ENCODE assay signal across 17 mouse cellular contexts in the genomic region with DNA sequence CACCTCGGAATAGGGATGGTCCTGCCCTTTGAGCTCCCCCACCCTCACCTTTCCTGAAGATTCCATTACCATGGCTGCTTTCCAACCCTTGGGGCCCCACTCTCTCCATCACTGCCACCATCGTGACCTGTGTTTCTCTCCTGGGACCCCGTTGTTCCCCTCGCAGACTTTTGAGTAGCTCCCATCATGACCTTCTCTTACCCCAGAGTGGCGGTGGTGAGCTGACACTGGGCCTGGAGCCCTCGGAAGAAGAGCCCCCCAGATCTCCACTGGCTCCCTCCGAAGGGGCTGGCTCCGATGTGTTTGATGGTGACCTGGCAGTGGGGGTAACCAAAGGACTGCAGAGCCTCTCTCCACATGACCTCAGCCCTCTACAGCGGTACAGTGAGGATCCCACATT. TPM values are rescaled to one million over a fixed set of nuclear protein-coding genes. Genes with fewer than 3 reads are reported as not detected.
DNase-seq lines count a peak whose midpoint lies in the region.
"Had no signal": no experiment of that assay in that cellular context is flagged by ENCODE, and none has a peak within 500 bp of the region (broad histone marks: within the 10 kb centered on the region; RNA-seq: fewer than 3 reads in every experiment).

No protein-coding gene starts in this region.

- DNase-seq in heart, adult 11 months = peak; percentile 90
- DNase-seq in heart, adult 18-20 months = no peak
- DNase-seq in ovary, postnatal 36 days (ENCODE audit: low spot score) = peak; percentile 3
- no peak for DNase-seq in ovary, adult 18-20 months (ENCODE audit: low spot score)
- DNase-seq: adrenal gland, adult 2 months; adrenal gland, adult 8-10 months; adrenal gland, postnatal 10 days; adrenal gland, postnatal 14 days; adrenal gland, postnatal 25 days; adrenal gland, postnatal 36 days; B cell, adult 2 months; cerebellum, adult 11 months; cerebellum, adult 11-12 months; cerebellum, adult 18-20 months had no signal

RNA-seq across cellular contexts. Expression of gene Mien1, which starts 3.1 kb away (rescaled TPM):
- total RNA-seq in heart, adult 18-20 months (2021) = 10 to 100 TPM; 63.9 to 65.9 TPM

RNA-seq across cellular contexts. Expression of gene Grb7, which starts 10.5 kb away (rescaled TPM):
- total RNA-seq in heart, adult 18-20 months (2021) = under 1 TPM; 0.21 to 0.30 TPM
- total RNA-seq: adrenal gland, postnatal 25 days; adrenal gland, postnatal 36 days; G1E; MEL had no signal

RNA-seq across cellular contexts. Expression of gene Erbb2, which starts 23.5 kb away (rescaled TPM):
- total RNA-seq in heart, adult 18-20 months (2021) = 1 to 10 TPM; 5.6 to 5.9 TPM
- total RNA-seq: MEL had no signal

RNA-seq across cellular contexts. Expression of gene Pgap3, which starts 35.4 kb away (rescaled TPM):
- total RNA-seq in heart, adult 18-20 months (2021) = 1 to 10 TPM; 8.1 to 9.1 TPM

RNA-seq across cellular contexts. Expression of gene Pnmt, which starts 49.5 kb away (rescaled TPM):
- total RNA-seq in heart, adult 18-20 months (2021) = under 1 TPM; 0.84 to 0.90 TPM
- total RNA-seq: CH12.LX, G1E, MEL had no signal

Comparison
In these comparisons a context has a peak if more than half of its experiments do, and no peak if none do; other contexts are left out.
1. DNase-seq: peak in heart, adult 11 months (single experiment) and ovary, postnatal 36 days (single experiment); none in heart, adult 18-20 months (0 of 2) and ovary, adult 18-20 months (single experiment).